Mouse (Mus musculus) kidney, embryonic 16.5 days (tissue): ENCODE results near the gene Bzw1. TPM values are rescaled to one million over a fixed set of nuclear protein-coding genes. Genes with fewer than 3 reads are reported as not detected.
"Not testable (repeated sequence)": the region's sequence is repeated elsewhere in the genome, so short reads cannot be mapped to it uniquely, and the experiment has no call there.

Source experiments
- ATAC-seq: fragments of 200-750 bp; cut with Nextera tagmentation; 2 replicates; pipeline ENCODE4 v1.8.0; 2017; ENCODE audit warnings: moderate TSS enrichment; ENCODE audit not compliant: low FRiP score, low TSS enrichment
- H3K27ac ChIP-seq: fragments of 300-500 bp; sonication (generic); 2 replicates; pipeline ENCODE4 v1.5.1; 2014; ENCODE audit warnings: low read length
- H3K27me3 ChIP-seq: fragments of 300-500 bp; sonication (generic); 2 replicates; pipeline ENCODE4 v1.6.1; 2014; ENCODE audit warnings: low read length, control low read depth, mixed read lengths; ENCODE audit not compliant: insufficient read depth
- H3K36me3 ChIP-seq: fragments of 300-500 bp; sonication (generic); 2 replicates; pipeline ENCODE4 v1.6.1; 2014; ENCODE audit warnings: low read length, control low read depth, mixed read lengths; ENCODE audit not compliant: insufficient read depth
- H3K4me1 ChIP-seq: fragments of 300-500 bp; sonication (generic); 2 replicates; pipeline ENCODE4 v1.6.1; 2014; ENCODE audit warnings: low read length, control low read depth, mixed read lengths; ENCODE audit not compliant: insufficient read depth
- H3K4me2 ChIP-seq: fragments of 300-500 bp; sonication (generic); replicated peaks from 2 replicates; pipeline ENCODE4 v1.6.1; 2014; ENCODE audit warnings: low read depth, low read length
- H3K4me3 ChIP-seq: fragments of 300-500 bp; sonication (generic); 2 replicates; pipeline ENCODE4 v1.5.1; 2014; ENCODE audit warnings: mild to moderate bottlenecking, low read length
- H3K9ac ChIP-seq: fragments of 300-500 bp; sonication (generic); replicated peaks from 2 replicates; pipeline ENCODE4 v1.6.1; 2014; ENCODE audit warnings: low read length
- H3K9me3 ChIP-seq: fragments of 300-500 bp; sonication (generic); 2 replicates; pipeline ENCODE4 v1.6.1; 2016; ENCODE audit warnings: low read length, control low read depth
- WGBS: fragments of 180-500 bp; shearing (Covaris S2); extraction: QIAGEN DNeasy Blood & Tissue Kit; methylation state at CpG from one replicate; pipeline ENCODE4 v1.1.7; 2014; 5-methylcytosine and 5-hydroxymethylcytosine counted together
- polyA plus RNA-seq: library from polyadenylated mRNA; unstranded; fragments of >200 nt; fragmentation: Nextera tagmentation; extraction: Ambion mirVana; gene quantifications from 2 replicates; pipeline ENCODE4 v1.2.1, GENCODE M21; 2015

The Bzw1 gene
- polyA plus RNA-seq, 1 experiment from 2014 or later = 352 TPM

- H3K4me3 ChIP-seq = no peak overlapping the region
- ATAC-seq = no peak
- WGBS = 96% methylated on average over 3 of the region's 3 CpGs
- no peaks in the 10 kb centered on the region for H3K36me3 ChIP-seq
- no peaks in the 10 kb centered on the region for H3K4me1 ChIP-seq
- H3K27me3 ChIP-seq = no peaks in the 10 kb centered on the region
- H3K4me2 ChIP-seq = no peak overlapping the region
- no peak overlapping the region for H3K9ac ChIP-seq
- no peak overlapping the region for H3K27ac ChIP-seq
- H3K9me3 ChIP-seq = 0 out of 2 replicates have a peak, but pooled peaks cover 3% of the 10 kb centered on the region
Observed at GRCm38 (mm10) chr1:58365829-58366228, 26.9 kb upstream of the Bzw1 start.

DNA sequence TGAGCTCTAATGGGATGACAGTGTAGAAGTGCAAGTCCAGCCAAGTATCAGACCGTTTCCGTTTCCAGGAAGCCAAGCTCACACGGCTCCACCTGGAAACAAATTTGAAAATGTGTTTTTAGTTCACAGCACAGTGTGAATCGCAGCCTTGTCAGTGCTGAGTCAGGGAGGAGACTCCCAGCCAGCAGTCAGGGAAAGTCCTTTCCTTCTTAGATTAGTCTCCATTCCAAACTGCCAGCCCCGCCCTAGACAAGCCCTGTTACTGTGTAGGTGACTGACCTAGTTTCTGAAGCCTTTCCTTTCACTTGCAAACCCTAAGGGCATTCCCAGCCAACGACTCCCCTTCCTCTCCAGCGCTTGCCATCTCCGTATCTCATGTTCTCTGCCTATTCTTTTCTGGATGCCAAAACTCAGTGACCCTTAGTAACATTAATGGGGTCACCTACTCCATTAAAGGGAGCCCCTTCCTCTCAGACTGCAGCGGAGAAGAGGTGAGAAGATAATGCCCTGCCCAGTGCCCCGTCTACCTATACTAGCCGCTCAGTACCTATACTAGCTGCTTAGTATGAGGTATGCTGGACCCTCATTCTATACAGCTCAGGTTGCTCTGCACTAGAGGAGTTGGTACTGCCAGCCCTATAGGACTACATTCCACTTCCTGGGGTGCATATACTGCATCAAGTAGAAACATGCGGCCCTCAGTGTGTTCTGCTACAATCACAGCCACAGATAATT, 25.8 kb upstream of the Bzw1 start:
- H3K4me2 ChIP-seq = no peak overlapping the region
- no peak for ATAC-seq
- H3K9me3 ChIP-seq = 0 out of 2 replicates have a peak, but pooled peaks cover 3% of the 10 kb centered on the region
- H3K36me3 ChIP-seq = no peaks in the 10 kb centered on the region
- H3K9ac ChIP-seq = no peak overlapping the region
- H3K27ac ChIP-seq = no peak overlapping the region
- no peaks in the 10 kb centered on the region for H3K27me3 ChIP-seq
- H3K4me3 ChIP-seq = no peak overlapping the region
- H3K4me1 ChIP-seq = no peaks in the 10 kb centered on the region
- WGBS = 69% methylated on average over 12 of the region's 12 CpGs

GRCm38 (mm10) chr1:58369716-58370115, 23.0 kb upstream of the Bzw1 start:
- H3K4me3 ChIP-seq = no peak overlapping the region
- no peaks in the 10 kb centered on the region for H3K4me1 ChIP-seq
- H3K9me3 ChIP-seq = no peaks in the 10 kb centered on the region
- H3K27me3 ChIP-seq = no peaks in the 10 kb centered on the region
- H3K4me2 ChIP-seq = no peak overlapping the region
- ATAC-seq = no peak
- H3K36me3 ChIP-seq = no peaks in the 10 kb centered on the region
- H3K27ac ChIP-seq = no peak overlapping the region
- H3K9ac ChIP-seq = no peak overlapping the region
- 69% methylated on average over 2 of the region's 2 CpGs for WGBS

DNA sequence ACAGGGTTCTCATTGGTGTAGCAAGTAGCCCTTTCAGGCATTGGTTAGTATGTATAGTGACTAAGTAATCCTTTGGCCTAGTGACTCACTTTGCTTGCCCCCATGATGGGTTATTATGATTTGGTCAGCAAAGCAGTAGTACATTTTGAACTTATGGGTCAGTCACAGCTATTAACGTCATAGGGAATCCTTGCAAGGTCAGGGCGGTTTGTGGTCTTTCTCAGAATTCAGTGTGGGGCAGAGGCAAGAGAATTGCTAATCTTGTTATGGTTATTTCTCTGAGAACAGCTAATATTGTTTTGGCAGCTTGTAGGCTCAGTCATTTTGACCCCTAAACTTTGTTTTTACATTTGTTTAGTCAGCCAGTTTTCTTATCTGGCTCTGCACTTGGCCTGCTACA, 18.4 kb upstream of the Bzw1 start:
- WGBS = 76% methylated on average over 2 of the region's 2 CpGs
- H3K4me2 ChIP-seq, H3K9me3 ChIP-seq, H3K4me1 ChIP-seq, H3K27ac ChIP-seq, H3K9ac ChIP-seq, H3K4me3 ChIP-seq, H3K27me3 ChIP-seq, H3K36me3 ChIP-seq, ATAC-seq: not testable (repeated sequence)

- 79% methylated on average over 3 of the region's 3 CpGs for WGBS
- H3K4me2 ChIP-seq = no peak overlapping the region
- no peaks in the 10 kb centered on the region for H3K36me3 ChIP-seq
- H3K4me3 ChIP-seq = no peak overlapping the region
- H3K4me1 ChIP-seq = no peaks in the 10 kb centered on the region
- H3K27ac ChIP-seq = no peak overlapping the region
- H3K9me3 ChIP-seq = no peaks in the 10 kb centered on the region
- ATAC-seq = no peak
- no peaks in the 10 kb centered on the region for H3K27me3 ChIP-seq
- H3K9ac ChIP-seq = no peak overlapping the region
Observed at GRCm38 (mm10) chr1:58375574-58376147, 17.0 kb upstream of the Bzw1 start.

- no peaks in the 10 kb centered on the region for H3K4me1 ChIP-seq
- no peaks in the 10 kb centered on the region for H3K27me3 ChIP-seq
- ATAC-seq = no peak
- no peak overlapping the region for H3K9ac ChIP-seq
- no peak overlapping the region for H3K27ac ChIP-seq
- WGBS = 70% methylated on average over 5 of the region's 5 CpGs
- H3K9me3 ChIP-seq = no peaks in the 10 kb centered on the region
- H3K36me3 ChIP-seq = no peaks in the 10 kb centered on the region
- H3K4me2 ChIP-seq = no peak overlapping the region
- no peak overlapping the region for H3K4me3 ChIP-seq
Observed at GRCm38 (mm10) chr1:58382586-58383281, 10.0 kb upstream of the Bzw1 start.

DNA sequence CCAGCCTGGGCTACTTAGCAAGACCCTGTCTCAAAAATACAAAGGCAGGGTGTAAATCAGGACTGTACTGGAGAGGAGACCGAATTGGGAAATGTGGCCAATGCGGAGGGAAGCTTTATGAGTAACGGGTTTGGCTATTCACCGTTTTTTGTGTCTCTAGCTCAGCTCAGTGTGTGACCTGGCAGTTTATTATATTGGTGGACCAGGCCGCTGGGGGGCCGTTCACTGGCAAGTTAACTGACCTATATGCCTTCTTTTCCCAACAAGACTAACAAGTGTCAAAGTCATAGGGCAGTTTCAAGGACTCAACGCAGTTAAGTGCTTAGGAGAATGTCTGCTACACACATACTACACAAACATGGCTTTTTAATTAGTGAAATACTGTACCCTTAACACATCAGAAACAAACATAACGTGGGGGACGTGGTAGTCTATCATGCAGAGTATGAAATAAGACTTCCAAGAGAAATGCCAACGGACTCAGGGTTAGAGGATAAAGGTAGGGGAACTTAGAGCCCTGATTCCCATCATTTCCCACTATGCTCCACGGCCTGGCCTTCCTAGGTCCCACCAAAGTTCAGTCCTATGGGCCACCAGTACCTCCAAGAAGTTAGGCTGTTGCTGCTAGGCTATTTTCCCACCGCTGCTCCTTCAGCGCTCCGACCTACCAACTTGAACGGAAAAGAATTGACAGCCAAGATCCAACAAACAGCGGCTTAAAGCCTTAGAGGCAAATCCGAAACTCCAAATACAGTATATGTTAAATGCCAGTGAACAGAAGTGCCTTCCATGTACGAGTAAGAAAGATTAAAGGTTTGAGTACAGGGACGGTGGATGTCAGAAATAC, 1.1 kb upstream of the Bzw1 start:
- H3K9me3 ChIP-seq = no peaks in the 10 kb centered on the region
- H3K36me3 ChIP-seq = peaks cover 18% of the 10 kb centered on the region
- peak overlapping the region; percentile 84 for H3K4me2 ChIP-seq
- H3K27me3 ChIP-seq = no peaks in the 10 kb centered on the region
- 36% methylated on average over 19 of the region's 19 CpGs for WGBS
- H3K4me3 ChIP-seq = peak overlapping the region; percentile 92
- peak overlapping the region; percentile 99 for H3K27ac ChIP-seq
- peaks cover 12% of the 10 kb centered on the region for H3K4me1 ChIP-seq
- peak overlapping the region; percentile 95 for H3K9ac ChIP-seq
- no peak for ATAC-seq

DNA sequence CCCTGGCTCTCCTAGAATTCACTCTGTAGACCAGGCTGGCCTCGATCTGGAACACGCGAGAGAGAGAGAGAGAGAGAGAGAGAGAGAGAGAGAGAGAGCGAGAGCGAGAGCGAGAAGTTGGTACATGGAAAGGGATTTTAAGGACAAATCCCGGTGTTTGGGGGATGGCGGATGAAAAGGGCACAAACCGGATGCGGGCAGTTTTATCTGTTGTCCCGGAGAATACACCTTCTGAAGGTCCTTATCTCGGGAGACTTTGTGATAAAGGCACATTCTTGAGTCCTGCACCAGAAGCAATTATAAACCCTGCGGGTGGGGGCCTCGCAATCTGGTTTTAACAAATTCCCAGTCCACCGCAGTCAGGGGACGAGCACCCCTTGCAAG, 438 bp upstream of the Bzw1 start:
- peak overlapping the region; percentile 92 for H3K4me3 ChIP-seq
- H3K4me1 ChIP-seq = peaks cover 12% of the 10 kb centered on the region
- peak overlapping the region; percentile 95 for H3K9ac ChIP-seq
- peak overlapping the region; percentile 99 for H3K27ac ChIP-seq
- H3K36me3 ChIP-seq = peaks cover 21% of the 10 kb centered on the region
- ATAC-seq = peak; percentile 2; the same call in 1 of the 2 replicates
- no peaks in the 10 kb centered on the region for H3K27me3 ChIP-seq
- WGBS = 1% methylated on average over 16 of the region's 16 CpGs
- peak overlapping the region; percentile 84 for H3K4me2 ChIP-seq
- no peaks in the 10 kb centered on the region for H3K9me3 ChIP-seq

DNA sequence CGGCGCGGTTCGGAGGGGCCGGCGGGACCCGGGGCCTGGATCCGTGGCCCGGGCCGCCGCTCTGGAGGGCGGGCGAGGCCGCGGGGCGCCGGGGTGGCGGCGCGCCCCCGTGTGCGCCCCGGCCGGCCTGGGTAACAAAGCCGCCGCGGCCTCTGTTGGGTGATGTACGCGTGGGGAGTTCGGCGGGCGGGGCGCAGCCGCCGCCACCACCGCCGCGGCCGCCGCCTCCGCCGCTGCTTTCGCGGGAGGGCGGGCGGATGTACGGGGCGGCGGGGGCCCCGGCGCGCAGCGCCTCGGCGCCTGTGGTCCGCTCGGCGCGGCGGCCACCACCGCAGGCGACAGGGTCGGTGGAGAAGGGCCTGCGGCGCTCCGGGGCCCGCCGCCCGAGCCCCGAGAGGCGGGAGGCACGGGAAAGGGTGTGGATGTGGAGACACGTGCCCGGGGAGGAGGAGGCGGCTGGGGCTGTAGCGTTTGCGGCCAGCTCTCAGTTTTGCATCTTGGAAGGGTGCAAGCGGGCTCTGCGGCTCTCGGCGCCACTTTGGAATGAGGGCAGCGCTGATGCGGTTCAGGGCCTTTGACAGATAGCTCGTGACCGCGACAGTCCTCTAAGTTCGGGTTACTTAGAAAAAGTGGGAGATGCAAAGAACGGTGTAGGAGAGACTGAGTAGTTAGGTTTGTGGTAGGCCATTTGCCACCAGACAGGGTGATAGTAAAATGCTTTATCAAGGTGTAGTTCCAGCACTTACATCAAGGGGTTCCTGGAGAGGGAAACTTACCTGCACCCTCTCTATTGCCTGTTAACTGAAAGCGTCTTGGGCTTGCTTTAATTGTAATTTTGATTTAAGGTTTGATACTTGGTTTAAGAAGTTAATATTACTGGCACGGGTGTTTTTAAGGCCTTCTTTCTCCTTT, 842 bp downstream of the Bzw1 start:
- H3K4me2 ChIP-seq = peak overlapping the region; percentile 74
- peaks cover 12% of the 10 kb centered on the region for H3K4me1 ChIP-seq
- no peaks in the 10 kb centered on the region for H3K27me3 ChIP-seq
- H3K9ac ChIP-seq = peak overlapping the region; percentile 95
- H3K36me3 ChIP-seq = peaks cover 32% of the 10 kb centered on the region
- no peaks in the 10 kb centered on the region for H3K9me3 ChIP-seq
- peak overlapping the region; percentile 99 for H3K27ac ChIP-seq
- WGBS = under 1% methylated on average over 52 of the region's 90 CpGs
- ATAC-seq = peak; percentile 55
- H3K4me3 ChIP-seq = peak overlapping the region; percentile 92
